Mouse (Mus musculus) lung, postnatal 0 days (tissue): ENCODE data around the gene Lpp. TPM values are rescaled to one million over a fixed set of nuclear protein-coding genes. Genes with fewer than 3 reads are reported as not detected.

Experiments used
- ATAC-seq: fragments of 200-750 bp; cut with Nextera tagmentation; 2 replicates; pipeline ENCODE4 v1.8.0; 2017; ENCODE audit warnings: moderate library complexity
- DNase-seq: peaks from one replicate; pipeline ENCODE4 v3.0.0-alpha.2; 2016; ENCODE audit warnings: low spot score
- H3K27ac ChIP-seq: fragments of 300-500 bp; sonication (generic); 2 replicates; pipeline ENCODE4 v1.5.1; 2014; ENCODE audit warnings: antibody characterized with exemption, mild to moderate bottlenecking, low read length, mixed read lengths
- H3K27me3 ChIP-seq: fragments of 300-500 bp; sonication (generic); replicated peaks from 2 replicates; pipeline ENCODE4 v1.6.1; 2014; ENCODE audit warnings: low read length, mixed read lengths; ENCODE audit not compliant: insufficient read depth
- H3K36me3 ChIP-seq: fragments of 300-500 bp; sonication (generic); 2 replicates; pipeline ENCODE4 v1.6.1; 2014; ENCODE audit warnings: low read length, mixed read lengths; ENCODE audit not compliant: insufficient read depth
- H3K4me1 ChIP-seq: fragments of 300-500 bp; sonication (generic); 2 replicates; pipeline ENCODE4 v1.6.1; 2014; ENCODE audit warnings: antibody characterized with exemption, low read depth, low read length, mixed read lengths; ENCODE audit not compliant: insufficient read depth
- H3K4me2 ChIP-seq: fragments of 300-500 bp; sonication (generic); replicated peaks from 2 replicates; pipeline ENCODE4 v1.6.1; 2014; ENCODE audit warnings: low read depth, mild to moderate bottlenecking, low read length, moderate library complexity, mixed read lengths
- H3K4me3 ChIP-seq: fragments of 300-500 bp; sonication (generic); 2 replicates; pipeline ENCODE4 v1.5.1; 2014; ENCODE audit warnings: low read depth, low read length
- H3K9ac ChIP-seq: fragments of 300-500 bp; sonication (generic); replicated peaks from 2 replicates; pipeline ENCODE4 v1.6.1; 2014; ENCODE audit warnings: low read depth, mild to moderate bottlenecking
- H3K9me3 ChIP-seq: fragments of 300-500 bp; sonication (generic); 2 replicates; pipeline ENCODE4 v1.6.1; 2016; ENCODE audit warnings: low read length, mixed read lengths
- CTCF ChIP-seq: IDR thresholded peaks from 2 replicates; pipeline ENCODE4 v1.5.1; 2016; ENCODE audit warnings: antibody characterized with exemption, mild to moderate bottlenecking
- EP300 ChIP-seq: IDR thresholded peaks from 2 replicates; pipeline ENCODE4 v1.6.1; 2016; ENCODE audit warnings: antibody characterized with exemption, mild to moderate bottlenecking, control low read depth
- WGBS: fragments of 180-500 bp; shearing (Covaris S2); extraction: QIAGEN DNeasy Blood & Tissue Kit; methylation state at CpG from one replicate; pipeline ENCODE4 v1.1.7; 2014; 5-methylcytosine and 5-hydroxymethylcytosine counted together
- polyA plus RNA-seq: library from polyadenylated mRNA; unstranded; fragments of >200 nt; fragmentation: Nextera tagmentation; extraction: Ambion mirVana; gene quantifications from 2 replicates; pipeline ENCODE4 v1.2.1, GENCODE M21; 2015

The Lpp gene
- polyA plus RNA-seq, 1 experiment from 2014 or later: 36.8 TPM

DNA sequence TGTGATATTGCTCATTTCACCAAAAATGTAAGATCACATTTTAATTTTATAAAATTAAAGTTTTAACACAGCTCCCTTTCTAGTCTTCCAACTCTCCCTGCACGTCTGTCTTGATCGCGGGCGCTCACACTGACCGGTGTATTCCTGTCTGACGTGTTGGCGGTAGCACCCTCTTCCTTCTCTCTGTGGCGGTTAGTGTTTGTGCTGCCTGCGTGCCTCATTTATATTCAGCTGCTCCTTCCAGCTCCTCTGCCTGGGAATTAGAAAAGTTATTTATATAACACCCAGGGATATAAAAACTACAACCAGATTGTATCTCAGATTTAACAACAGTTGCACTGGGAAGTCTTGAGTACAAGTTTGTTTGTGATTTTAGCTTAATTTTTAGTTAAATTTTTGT lies 573.2 kb downstream of the Lpp start:
- no peak overlapping the region for H3K4me3 ChIP-seq
- DNase-seq (no peak), ATAC-seq (no peak)
- no peak overlapping the region for H3K4me2 ChIP-seq
- no peaks in the 10 kb centered on the region for H3K4me1 ChIP-seq
- 90% methylated on average over 9 of the region's 9 CpGs for WGBS
- H3K36me3 ChIP-seq: no peaks in the 10 kb centered on the region
- no peak overlapping the region for H3K9ac ChIP-seq
- H3K9me3 ChIP-seq: no peaks in the 10 kb centered on the region
- TF ChIP-seq CTCF: no peak
- no peak for TF ChIP-seq EP300
- no peak overlapping the region for H3K27ac ChIP-seq
- H3K27me3 ChIP-seq: no peaks in the 10 kb centered on the region

GRCm38 (mm10) chr16:24973009-24973631 lies 579.8 kb downstream of the Lpp start:
- Histone ChIP-seq H3K4me2 (no peak overlapping the region), H3K4me3 (no peak overlapping the region), H3K4me1 (no peaks in the 10 kb centered on the region), H3K27ac (no peak overlapping the region), H3K36me3 (peaks cover 3% of the 10 kb centered on the region; the same call in 1 of the 2 replicates), H3K9ac (no peak overlapping the region), H3K9me3 (no peaks in the 10 kb centered on the region), H3K27me3 (no peaks in the 10 kb centered on the region)
- DNase-seq (no peak), ATAC-seq (no peak)
- WGBS: 90% methylated on average over 5 of the region's 5 CpGs
- no peak for TF ChIP-seq CTCF
- no peak for TF ChIP-seq EP300

- no peak for TF ChIP-seq EP300
- no peak for TF ChIP-seq CTCF
- Histone ChIP-seq H3K4me2 (no peak overlapping the region), H3K9me3 (no peaks in the 10 kb centered on the region), H3K36me3 (no peaks in the 10 kb centered on the region; the same call in 1 of the 2 replicates), H3K27ac (no peak overlapping the region), H3K9ac (no peak overlapping the region), H3K27me3 (no peaks in the 10 kb centered on the region), H3K4me3 (no peak overlapping the region), H3K4me1 (no peaks in the 10 kb centered on the region)
- 75% methylated on average over 1 of the region's 1 CpGs for WGBS
- DNase-seq (no peak), ATAC-seq (no peak; the same call in 1 of the 2 replicates)
Observed at GRCm38 (mm10) chr16:24977771-24978170, 584.5 kb downstream of the Lpp start.

DNA sequence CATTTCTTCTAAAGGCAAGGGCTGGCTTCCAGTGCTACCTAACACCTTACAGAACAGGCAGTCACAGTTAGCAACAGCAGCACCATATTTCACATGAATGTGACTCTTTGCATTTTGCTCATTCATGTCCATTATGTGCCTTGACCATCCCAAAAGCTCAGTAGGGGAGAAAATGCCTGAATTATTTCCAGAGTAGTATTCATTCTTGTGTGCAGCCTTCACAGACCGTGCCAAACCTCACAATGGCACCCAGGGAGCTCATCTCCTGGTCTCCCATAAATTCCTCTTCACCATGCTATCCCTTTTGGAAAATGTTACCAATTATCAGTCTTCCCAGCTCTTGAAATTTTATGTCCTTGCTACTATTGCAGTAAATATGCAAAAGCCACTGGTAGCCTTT lies 584.9 kb downstream of the Lpp start:
- WGBS: 87% methylated on average over 1 of the region's 1 CpGs
- H3K27me3 ChIP-seq: no peaks in the 10 kb centered on the region
- H3K9me3 ChIP-seq: no peaks in the 10 kb centered on the region
- H3K4me1 ChIP-seq: no peaks in the 10 kb centered on the region
- DNase-seq (no peak), ATAC-seq (no peak)
- H3K4me2 ChIP-seq: no peak overlapping the region
- no peak overlapping the region for H3K4me3 ChIP-seq
- no peak overlapping the region for H3K9ac ChIP-seq
- TF ChIP-seq CTCF (no peak), EP300 (no peak)
- no peaks in the 10 kb centered on the region; the same call in 1 of the 2 replicates for H3K36me3 ChIP-seq
- no peak overlapping the region for H3K27ac ChIP-seq

DNA sequence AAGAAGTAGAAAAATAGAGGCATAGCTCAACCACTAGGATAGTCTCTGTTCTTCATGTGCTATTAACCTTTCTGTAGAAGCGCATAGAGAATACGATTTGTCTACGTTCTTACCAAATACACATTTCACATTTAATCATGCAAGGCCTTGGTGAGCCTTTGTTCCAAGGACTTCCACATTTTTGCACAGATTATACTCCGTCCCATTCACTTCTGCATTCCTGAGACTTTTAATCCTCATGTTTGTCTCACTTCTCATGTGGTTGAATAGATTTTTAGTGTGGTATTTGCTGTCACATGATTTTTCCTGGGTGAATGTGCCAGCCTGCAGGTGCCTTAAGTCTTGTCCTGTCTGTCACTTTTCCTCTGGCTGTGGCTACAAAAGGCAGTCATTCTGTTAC lies 586.1 kb downstream of the Lpp start:
- no peak for ATAC-seq
- H3K4me1 ChIP-seq: no peaks in the 10 kb centered on the region
- no peak overlapping the region for H3K27ac ChIP-seq

GRCm38 (mm10) chr16:24982828-24983227 lies 589.5 kb downstream of the Lpp start:
- Histone ChIP-seq H3K36me3 (no peaks in the 10 kb centered on the region; the same call in 1 of the 2 replicates), H3K9ac (no peak overlapping the region), H3K4me3 (no peak overlapping the region), H3K27me3 (no peaks in the 10 kb centered on the region), H3K4me1 (no peaks in the 10 kb centered on the region), H3K9me3 (no peaks in the 10 kb centered on the region), H3K4me2 (no peak overlapping the region), H3K27ac (no peak overlapping the region)
- ATAC-seq: no peak
- no peak for TF ChIP-seq CTCF
- no peak for TF ChIP-seq EP300
- DNase-seq: peak; percentile 20
- 74% methylated on average over 4 of the region's 4 CpGs for WGBS

More for the DNA sequence above, 586.1 kb downstream of the Lpp start:
- Histone ChIP-seq H3K27me3 (no peaks in the 10 kb centered on the region), H3K36me3 (no peaks in the 10 kb centered on the region; the same call in 1 of the 2 replicates), H3K4me2 (no peak overlapping the region), H3K4me3 (no peak overlapping the region), H3K9ac (no peak overlapping the region), H3K9me3 (no peaks in the 10 kb centered on the region)
- DNase-seq: no peak
- WGBS: 92% methylated on average over 4 of the region's 4 CpGs
- TF ChIP-seq CTCF: no peak
- no peak for TF ChIP-seq EP300
